Mouse (Mus musculus): ENCODE measurements around the gene Tpgs1. TPM values are rescaled to one million over a fixed set of nuclear protein-coding genes. Genes with fewer than 3 reads are reported as not detected.

Gene Tpgs1
- polyA plus RNA-seq, 1 experiment from 2014 or later: 63.0 TPM

GRCm38 (mm10) chr10:79712029-79712428, 42.9 kb downstream of the Tpgs1 start:
- peak; percentile 40 for ATAC-seq
- Histone ChIP-seq H3K9me3 (no peaks in the 10 kb centered on the region), H3K36me3 (peaks cover 29% of the 10 kb centered on the region), H3K27ac (no peak overlapping the region), H3K4me3 (replicated peaks) (no peak overlapping the region), H3K27me3 (replicated peaks) (peaks cover 25% of the 10 kb centered on the region), H3K9ac (no peak overlapping the region), H3K4me2 (replicated peaks) (no peak overlapping the region), H3K4me1 (replicated peaks) (peaks cover 22% of the 10 kb centered on the region)
- 81% methylated on average over 1 of the region's 1 CpGs for WGBS

- H3K4me2 ChIP-seq (replicated peaks): no peak overlapping the region
- H3K9me3 ChIP-seq: no peaks in the 10 kb centered on the region
- peak; percentile 60 for ATAC-seq
- H3K9ac ChIP-seq: no peak overlapping the region
- no peak overlapping the region for H3K4me3 ChIP-seq (replicated peaks)
- 24% methylated on average over 4 of the region's 6 CpGs for WGBS
- no peak overlapping the region for H3K27ac ChIP-seq
- peaks cover 22% of the 10 kb centered on the region for H3K4me1 ChIP-seq (replicated peaks)
- peaks cover 31% of the 10 kb centered on the region for H3K27me3 ChIP-seq (replicated peaks)
- H3K36me3 ChIP-seq: peaks cover 29% of the 10 kb centered on the region
Measured at GRCm38 (mm10) chr10:79712499-79713126, 43.4 kb downstream of the Tpgs1 start.

- Histone ChIP-seq H3K4me2 (replicated peaks) (no peak overlapping the region), H3K27ac (no peak overlapping the region), H3K4me1 (replicated peaks) (peaks cover 23% of the 10 kb centered on the region), H3K9me3 (no peaks in the 10 kb centered on the region), H3K36me3 (peaks cover 29% of the 10 kb centered on the region), H3K4me3 (replicated peaks) (no peak overlapping the region), H3K9ac (no peak overlapping the region), H3K27me3 (replicated peaks) (peaks cover 35% of the 10 kb centered on the region)
- WGBS: 35% methylated on average over 1 of the region's 1 CpGs
- no peak for ATAC-seq
Measured at GRCm38 (mm10) chr10:79713163-79713562, 44.0 kb downstream of the Tpgs1 start.

- ATAC-seq: no peak
- Histone ChIP-seq H3K36me3 (peaks cover 19% of the 10 kb centered on the region), H3K27me3 (replicated peaks) (peaks cover 39% of the 10 kb centered on the region), H3K4me2 (replicated peaks) (no peak overlapping the region), H3K9ac (no peak overlapping the region), H3K4me3 (replicated peaks) (no peak overlapping the region), H3K4me1 (replicated peaks) (peaks cover 14% of the 10 kb centered on the region), H3K27ac (no peak overlapping the region), H3K9me3 (no peaks in the 10 kb centered on the region)
- WGBS: 62% methylated on average over 4 of the region's 4 CpGs
Measured at GRCm38 (mm10) chr10:79714996-79715395, 45.8 kb downstream of the Tpgs1 start.

GRCm38 (mm10) chr10:79716254-79716987, 47.3 kb downstream of the Tpgs1 start, which contains the start of gene Hcn2:
Hcn2 (plus strand) TSS chr10:79716634.
- Histone ChIP-seq H3K36me3 (peaks cover 5% of the 10 kb centered on the region; the same call in 1 of the 2 replicates), H3K27ac (no peak within 1 kb of the TSS), H3K9me3 (no peaks in the 10 kb centered on the region), H3K9ac (peak within 1 kb of the TSS; percentile 46), H3K4me3 (replicated peaks) (peak within 1 kb of the TSS; percentile 68), H3K4me1 (replicated peaks) (peaks cover 14% of the 10 kb centered on the region), H3K27me3 (replicated peaks) (peaks cover 39% of the 10 kb centered on the region), H3K4me2 (replicated peaks) (peak within 1 kb of the TSS; percentile 99)
- WGBS: 3% methylated on average over 47 of the region's 91 CpGs
- ATAC-seq: peak; percentile 57

GRCm38 (mm10) chr10:79716988-79717355, 47.8 kb downstream of the Tpgs1 start:
- Histone ChIP-seq H3K36me3 (no peaks in the 10 kb centered on the region), H3K4me3 (replicated peaks) (peak overlapping the region; percentile 68), H3K27me3 (replicated peaks) (peaks cover 39% of the 10 kb centered on the region), H3K9ac (peak overlapping the region; percentile 46), H3K27ac (no peak overlapping the region), H3K4me1 (replicated peaks) (peaks cover 14% of the 10 kb centered on the region), H3K9me3 (no peaks in the 10 kb centered on the region), H3K4me2 (replicated peaks) (peak overlapping the region; percentile 99)
- peak; percentile 41 for ATAC-seq
- 1% methylated on average over 36 of the region's 44 CpGs for WGBS

GRCm38 (mm10) chr10:79717640-79718357, 48.6 kb downstream of the Tpgs1 start:
- Histone ChIP-seq H3K4me3 (replicated peaks) (peak overlapping the region; percentile 68), H3K4me2 (replicated peaks) (peak overlapping the region; percentile 99), H3K9me3 (no peaks in the 10 kb centered on the region), H3K36me3 (no peaks in the 10 kb centered on the region), H3K4me1 (replicated peaks) (peaks cover 14% of the 10 kb centered on the region), H3K27ac (no peak overlapping the region), H3K27me3 (replicated peaks) (peaks cover 39% of the 10 kb centered on the region), H3K9ac (no peak overlapping the region; the same call in 1 of the 2 replicates)
- 8% methylated on average over 43 of the region's 43 CpGs for WGBS
- 0 out of 2 replicates have a peak, but pooled peaks have one; percentile 10 for ATAC-seq

GRCm38 (mm10) chr10:79721089-79721488, 51.9 kb downstream of the Tpgs1 start:
- ATAC-seq: no peak
- Histone ChIP-seq H3K9me3 (no peaks in the 10 kb centered on the region), H3K36me3 (no peaks in the 10 kb centered on the region), H3K27me3 (replicated peaks) (peaks cover 24% of the 10 kb centered on the region), H3K27ac (no peak overlapping the region), H3K4me2 (replicated peaks) (no peak overlapping the region), H3K4me3 (replicated peaks) (no peak overlapping the region), H3K9ac (no peak overlapping the region), H3K4me1 (replicated peaks) (peaks cover 14% of the 10 kb centered on the region)
- 66% methylated on average over 5 of the region's 5 CpGs for WGBS

- Histone ChIP-seq H3K36me3 (no peaks in the 10 kb centered on the region), H3K9ac (no peak overlapping the region)
Measured at GRCm38 (mm10) chr10:79723047-79723446, 53.9 kb downstream of the Tpgs1 start.

GRCm38 (mm10) chr10:79723692-79724091, 54.5 kb downstream of the Tpgs1 start:
- H3K36me3 ChIP-seq: no peaks in the 10 kb centered on the region
- H3K27me3 ChIP-seq (replicated peaks): no peaks in the 10 kb centered on the region
- 78% methylated on average over 7 of the region's 7 CpGs for WGBS
- no peaks in the 10 kb centered on the region for H3K4me1 ChIP-seq (replicated peaks)
- H3K27ac ChIP-seq: no peak overlapping the region
- ATAC-seq: no peak
- H3K4me3 ChIP-seq (replicated peaks): no peak overlapping the region
- no peak overlapping the region for H3K4me2 ChIP-seq (replicated peaks)
- H3K9me3 ChIP-seq: no peaks in the 10 kb centered on the region
- no peak overlapping the region for H3K9ac ChIP-seq

More at GRCm38 (mm10) chr10:79723047-79723446, 53.9 kb downstream of the Tpgs1 start:
- H3K27ac ChIP-seq: no peak overlapping the region
- no peaks in the 10 kb centered on the region for H3K9me3 ChIP-seq
- H3K4me3 ChIP-seq (replicated peaks): no peak overlapping the region
- H3K27me3 ChIP-seq (replicated peaks): peaks cover 5% of the 10 kb centered on the region; the same call in 1 of the 2 replicates
- H3K4me2 ChIP-seq (replicated peaks): no peak overlapping the region
- ATAC-seq: no peak
- WGBS: 69% methylated on average over 6 of the region's 6 CpGs
- H3K4me1 ChIP-seq (replicated peaks): no peaks in the 10 kb centered on the region
